Mouse (Mus musculus) ES-E14 (cell line): ENCODE measurements around the gene Hist1h4c. TPM values are rescaled to one million over a fixed set of nuclear protein-coding genes. Genes with fewer than 3 reads are reported as not detected.

Experiments
- DNase-seq: peaks from one replicate; pipeline ENCODE4 v3.0.0-alpha.2; 2013; ENCODE audit warnings: low read depth, low spot score
- H3K27ac ChIP-seq: 2 replicates; pipeline ENCODE4 v1.5.1; 2012; ENCODE audit warnings: low read depth, mild to moderate bottlenecking, low read length, moderate library complexity, mixed read lengths; ENCODE audit not compliant: poor library complexity, insufficient read depth, severe bottlenecking
- H3K36me3 ChIP-seq: 2 replicates; pipeline ENCODE4 v1.6.1; 2012; ENCODE audit warnings: mild to moderate bottlenecking, low read length, moderate library complexity, mixed read lengths; ENCODE audit not compliant: control insufficient read depth, poor library complexity, insufficient read depth, severe bottlenecking
- H3K4me1 ChIP-seq, 2 experiments: fragments of 150-350 bp in 1 of 2; sonication (generic) in 1 of 2; 2 replicates each; pipeline ENCODE4 v1.6.1; 2012; ENCODE audit warnings: low read length in 2 of 2, mild to moderate bottlenecking in 1 of 2, mixed read lengths in 1 of 2; ENCODE audit not compliant: control insufficient read depth in 2 of 2, insufficient read depth in 2 of 2, poor library complexity in 1 of 2
- H3K4me3 ChIP-seq, 2 experiments: fragments of 150-350 bp in 1 of 2; sonication (generic) in 1 of 2; 2 replicates each; pipeline ENCODE4 v1.5.1; 2012; ENCODE audit warnings: low read length in 2 of 2, low read depth in 1 of 2, mild to moderate bottlenecking in 1 of 2, mixed read lengths in 1 of 2; ENCODE audit not compliant: insufficient read depth in 1 of 2, poor library complexity in 1 of 2, severe bottlenecking in 1 of 2
- H3K9ac ChIP-seq: 2 replicates; pipeline ENCODE4 v1.6.1; 2012; ENCODE audit warnings: low read depth, mild to moderate bottlenecking, low read length, mixed read lengths; ENCODE audit not compliant: poor library complexity, insufficient read depth, severe bottlenecking
- H3K9me3 ChIP-seq: fragments of 150-350 bp; sonication (generic); 2 replicates; pipeline ENCODE4 v1.6.1; 2012; ENCODE audit warnings: low read depth, mild to moderate bottlenecking, low read length; ENCODE audit not compliant: control insufficient read depth, insufficient read depth
- CHD2 ChIP-seq: IDR thresholded peaks from 2 replicates; pipeline ENCODE4 v1.6.1; 2014; ENCODE audit warnings: mild to moderate bottlenecking, low read depth, low read length, inconsistent platforms
- HCFC1 ChIP-seq: IDR thresholded peaks from 2 replicates; pipeline ENCODE4 v1.6.1; 2012; ENCODE audit warnings: low read length, inconsistent platforms, borderline replicate concordance; ENCODE audit not compliant: insufficient read depth
- MAFK ChIP-seq: IDR thresholded peaks from 2 replicates; pipeline ENCODE4 v1.6.1; 2014; ENCODE audit warnings: mild to moderate bottlenecking, low read depth, low read length, inconsistent platforms; ENCODE audit not compliant: insufficient read depth
- ZC3H11A ChIP-seq: IDR thresholded peaks from 2 replicates; pipeline ENCODE4 v1.6.1; 2012; ENCODE audit warnings: low read depth, mild to moderate bottlenecking, inconsistent platforms, low read length, borderline replicate concordance
- ZNF384 ChIP-seq: IDR thresholded peaks from 2 replicates; pipeline ENCODE4 v1.6.1; 2012; ENCODE audit warnings: low read depth, low read length, inconsistent platforms
- in situ Hi-C, 2 experiments: fragments of 600-800 bp; cut with MboI; formaldehyde crosslinking; loops; one replicate each; pipeline ENCODE4 v1.15.1; 2025; ENCODE audit warnings: low sequenced_read_pairs in 2 of 2, inconsistent platforms in 1 of 2; ENCODE audit not compliant: unreplicated experiment in 2 of 2
- total RNA-seq: library from RNA; depleted of rRNA; stranded (reverse); fragments of 300-350 nt; gene quantifications from 2 replicates; pipeline ENCODE4 v1.2.3, GENCODE M21; 2012

Hist1h4c gene
- total RNA-seq, 1 experiment = 496 TPM

DNA sequence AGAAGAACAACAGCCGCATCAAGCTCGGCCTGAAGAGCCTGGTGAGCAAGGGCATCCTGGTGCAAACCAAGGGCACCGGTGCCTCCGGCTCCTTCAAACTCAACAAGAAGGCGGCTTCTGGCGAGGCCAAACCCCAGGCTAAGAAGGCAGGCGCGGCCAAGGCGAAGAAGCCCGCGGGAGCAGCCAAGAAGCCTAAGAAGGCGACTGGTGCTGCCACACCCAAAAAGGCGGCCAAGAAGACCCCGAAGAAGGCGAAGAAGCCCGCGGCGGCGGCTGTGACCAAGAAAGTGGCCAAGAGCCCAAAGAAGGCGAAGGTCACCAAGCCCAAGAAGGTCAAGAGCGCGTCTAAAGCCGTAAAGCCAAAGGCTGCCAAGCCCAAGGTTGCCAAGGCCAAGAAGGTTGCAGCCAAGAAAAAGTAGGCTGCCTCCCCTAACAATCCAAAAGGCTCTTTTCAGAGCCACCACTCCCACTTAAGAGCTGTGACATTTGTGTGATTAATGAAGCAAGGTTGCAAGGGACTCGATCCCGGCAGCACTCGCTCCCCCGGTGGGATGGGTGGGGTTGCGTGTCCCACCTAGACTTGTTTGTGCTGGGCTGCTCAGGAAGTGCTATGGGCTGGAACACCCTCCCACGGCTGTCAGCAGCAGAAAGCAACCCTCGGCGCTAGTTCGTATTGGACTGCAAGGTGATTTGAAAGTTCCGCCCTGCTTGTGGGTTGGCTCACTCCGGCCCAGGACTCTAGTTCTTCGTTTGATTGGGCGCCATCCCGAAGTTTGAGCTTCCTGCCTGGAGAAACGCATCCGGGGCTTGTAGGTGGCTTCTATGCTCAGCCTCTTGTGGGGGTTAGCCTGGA, 41.0 kb upstream of the Hist1h4c start:
- DNase-seq = peak; percentile 93
- TF ChIP-seq MAFK (no peak), ZNF384 (no peak), CHD2 (peak; percentile 29; the same call in 1 of the 2 replicates), ZC3H11A (no peak), HCFC1 (peak; percentile 68; the same call in 1 of the 2 replicates)
- no peaks in the 10 kb centered on the region for H3K36me3 ChIP-seq
- H3K4me1 ChIP-seq = peaks cover 0 to 3% of the 10 kb centered on the region in 2 experiments; a peak in 3 of 4 replicates
- peak overlapping the region; percentile 91 for H3K9ac ChIP-seq
- in situ Hi-C loops = no loop called here
- H3K4me3 ChIP-seq = peak overlapping the region; percentile 66 to 74
- H3K9me3 ChIP-seq = no peaks in the 10 kb centered on the region
- H3K27ac ChIP-seq = peak overlapping the region; percentile 100

DNA sequence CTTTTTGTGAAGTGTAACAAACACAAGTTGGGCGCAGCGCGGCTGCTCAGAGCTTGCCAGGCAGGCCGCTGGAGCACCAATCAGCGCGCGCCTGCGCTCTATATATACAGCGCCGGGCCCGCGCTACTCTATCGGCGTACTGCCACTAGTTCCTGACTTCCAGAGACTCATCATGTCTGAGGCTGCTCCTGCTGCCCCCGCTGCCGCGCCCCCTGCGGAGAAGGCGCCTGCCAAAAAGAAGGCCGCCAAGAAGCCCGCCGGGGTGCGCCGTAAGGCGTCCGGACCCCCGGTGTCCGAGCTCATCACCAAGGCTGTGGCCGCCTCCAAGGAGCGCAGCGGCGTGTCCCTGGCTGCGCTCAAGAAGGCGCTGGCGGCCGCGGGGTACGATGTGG, 40.4 kb upstream of the Hist1h4c start, which contains the start of gene Hist1h1c:
TSS of gene Hist1h1c (plus strand) at position 132 of the 392 bp plus-strand sequence.
- no peaks in the 10 kb centered on the region for H3K36me3 ChIP-seq
- in situ Hi-C loops = no loop called here
- H3K4me3 ChIP-seq = peak within 1 kb of the TSS; percentile 66 to 74
- TF ChIP-seq ZNF384 (no peak), HCFC1 (0 out of 2 replicates have a peak, but pooled peaks have one; percentile 45)
- no peak for DNase-seq
- H3K9ac ChIP-seq = peak within 1 kb of the TSS; percentile 91
- H3K4me1 ChIP-seq = peaks cover 0 to 3% of the 10 kb centered on the region in 2 experiments; a peak in 3 of 4 replicates
- peak within 1 kb of the TSS; percentile 100 for H3K27ac ChIP-seq
- no peaks in the 10 kb centered on the region for H3K9me3 ChIP-seq

DNA sequence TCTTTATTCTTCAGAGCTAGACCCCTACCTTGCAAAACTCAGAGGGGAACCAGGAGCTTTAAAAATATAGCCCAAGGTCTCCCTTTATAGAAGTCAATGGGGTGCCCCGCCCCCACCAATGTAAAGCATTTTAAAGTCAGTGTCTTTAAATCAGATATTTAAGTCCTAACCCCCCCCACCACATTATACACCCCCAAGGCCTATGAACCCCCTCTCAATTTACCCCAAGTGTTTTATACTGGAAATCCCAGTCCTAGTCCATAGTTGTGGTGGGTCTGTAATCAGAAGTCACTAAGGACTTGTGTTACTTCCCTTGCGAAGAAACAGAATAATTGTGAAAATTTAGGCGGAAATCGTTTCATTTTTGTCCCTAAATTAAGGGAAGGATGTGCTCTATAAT, 39.8 kb upstream of the Hist1h4c start:
- Histone ChIP-seq H3K4me1 (peaks cover 0 to 3% of the 10 kb centered on the region in 2 experiments; a peak in 2 of 4 replicates), H3K4me3 (peak overlapping the region in 1 of 2 experiments; percentile 32; a peak in 2 of 4 replicates), H3K9ac (peak overlapping the region; percentile 91; the same call in 1 of the 2 replicates), H3K27ac (no peak overlapping the region; the same call in 1 of the 2 replicates), H3K9me3 (no peaks in the 10 kb centered on the region), H3K36me3 (no peaks in the 10 kb centered on the region)
- TF ChIP-seq ZC3H11A (no peak), MAFK (no peak), HCFC1 (no peak), CHD2 (no peak), ZNF384 (no peak)
- in situ Hi-C loops = no loop called here
- DNase-seq = no peak

- Histone ChIP-seq H3K36me3 (no peaks in the 10 kb centered on the region), H3K27ac (no peak overlapping the region), H3K4me3 (no peak overlapping the region), H3K4me1 (peaks cover 0 to 4% of the 10 kb centered on the region in 2 experiments; a peak in 1 of 4 replicates), H3K9me3 (no peaks in the 10 kb centered on the region), H3K9ac (no peak overlapping the region)
- TF ChIP-seq MAFK (no peak), ZC3H11A (no peak), ZNF384 (no peak), CHD2 (no peak), HCFC1 (no peak)
- in situ Hi-C loops = no loop called here
- DNase-seq = no peak
These were observed 38.8 kb upstream of the Hist1h4c start for GRCm38 (mm10) chr13:23737091-23737490.
